Mouse (Mus musculus) kidney, embryonic 15.5 days (tissue): ENCODE measurements around the gene Fasn. TPM values are rescaled to one million over a fixed set of nuclear protein-coding genes. Genes with fewer than 3 reads are reported as not detected.
"Not testable (repeated sequence)": the region's sequence is repeated elsewhere in the genome, so short reads cannot be mapped to it uniquely, and the experiment has no call there.

Experiments
- ATAC-seq: fragments of 200-750 bp; cut with Nextera tagmentation; replicated peaks from 2 replicates; pipeline ENCODE4 v1.8.0; 2017; ENCODE audit warnings: moderate TSS enrichment; ENCODE audit not compliant: low FRiP score
- H3K27ac ChIP-seq: fragments of 300-500 bp; sonication (generic); 2 replicates; pipeline ENCODE4 v1.5.1; 2015; ENCODE audit warnings: mild to moderate bottlenecking, inconsistent platforms
- H3K27me3 ChIP-seq: fragments of 300-500 bp; sonication (generic); 2 replicates; pipeline ENCODE4 v1.6.1; 2015; ENCODE audit warnings: inconsistent platforms
- H3K36me3 ChIP-seq: fragments of 300-500 bp; sonication (generic); 2 replicates; pipeline ENCODE4 v1.6.1; 2015; ENCODE audit warnings: inconsistent platforms
- H3K4me1 ChIP-seq: fragments of 300-500 bp; sonication (generic); 2 replicates; pipeline ENCODE4 v1.6.1; 2015; ENCODE audit warnings: inconsistent platforms
- H3K4me2 ChIP-seq: fragments of 300-500 bp; sonication (generic); 2 replicates; pipeline ENCODE4 v1.6.1; 2015; ENCODE audit warnings: moderate library complexity, mild to moderate bottlenecking, inconsistent platforms
- H3K4me3 ChIP-seq: fragments of 300-500 bp; sonication (generic); replicated peaks from 2 replicates; pipeline ENCODE4 v1.5.1; 2015; ENCODE audit warnings: mild to moderate bottlenecking, inconsistent platforms
- H3K9ac ChIP-seq: fragments of 300-500 bp; sonication (generic); 2 replicates; pipeline ENCODE4 v1.6.1; 2015; ENCODE audit warnings: mild to moderate bottlenecking, inconsistent platforms
- H3K9me3 ChIP-seq: fragments of 300-500 bp; sonication (generic); replicated peaks from 2 replicates; pipeline ENCODE4 v1.6.1; 2016; ENCODE audit warnings: inconsistent platforms
- WGBS: fragments of 180-500 bp; shearing (Covaris S2); methylation state at CpG from one replicate; pipeline ENCODE4 v1.1.7; 2015; ENCODE audit warnings: mixed read lengths; 5-methylcytosine and 5-hydroxymethylcytosine counted together
- polyA plus RNA-seq: library from polyadenylated mRNA; unstranded; fragments of >200 nt; fragmentation: Nextera tagmentation; extraction: Ambion mirVana; gene quantifications from 2 replicates; pipeline ENCODE4 v1.2.1, GENCODE M21; 2015

Fasn gene
- polyA plus RNA-seq, 1 experiment from 2014 or later: 51.8 TPM

DNA sequence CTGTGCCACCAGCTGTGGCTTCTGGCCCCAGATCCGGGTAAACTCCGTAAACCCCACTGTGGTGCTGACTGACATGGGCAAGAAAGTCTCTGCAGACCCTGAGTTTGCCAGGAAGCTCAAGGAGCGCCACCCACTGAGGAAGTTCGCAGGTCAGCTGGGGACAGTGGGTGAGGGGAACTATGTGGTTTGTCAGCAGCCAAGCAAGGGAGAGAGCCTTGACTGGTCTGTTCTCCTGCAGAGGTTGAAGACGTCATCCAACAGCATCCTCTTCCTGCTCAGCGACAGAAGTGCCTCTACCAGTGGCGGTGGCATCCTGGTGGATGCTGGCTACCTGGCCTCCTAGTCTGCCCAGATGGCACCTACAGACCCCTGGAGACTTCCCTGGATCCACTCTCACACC, 57.3 kb downstream of the Fasn start:
- not testable (repeated sequence) for H3K4me2 ChIP-seq, H3K9ac ChIP-seq, ATAC-seq, H3K9me3 ChIP-seq, H3K27me3 ChIP-seq, H3K4me1 ChIP-seq, H3K36me3 ChIP-seq, H3K4me3 ChIP-seq, H3K27ac ChIP-seq
- 69% methylated on average over 3 of the region's 7 CpGs for WGBS

DNA sequence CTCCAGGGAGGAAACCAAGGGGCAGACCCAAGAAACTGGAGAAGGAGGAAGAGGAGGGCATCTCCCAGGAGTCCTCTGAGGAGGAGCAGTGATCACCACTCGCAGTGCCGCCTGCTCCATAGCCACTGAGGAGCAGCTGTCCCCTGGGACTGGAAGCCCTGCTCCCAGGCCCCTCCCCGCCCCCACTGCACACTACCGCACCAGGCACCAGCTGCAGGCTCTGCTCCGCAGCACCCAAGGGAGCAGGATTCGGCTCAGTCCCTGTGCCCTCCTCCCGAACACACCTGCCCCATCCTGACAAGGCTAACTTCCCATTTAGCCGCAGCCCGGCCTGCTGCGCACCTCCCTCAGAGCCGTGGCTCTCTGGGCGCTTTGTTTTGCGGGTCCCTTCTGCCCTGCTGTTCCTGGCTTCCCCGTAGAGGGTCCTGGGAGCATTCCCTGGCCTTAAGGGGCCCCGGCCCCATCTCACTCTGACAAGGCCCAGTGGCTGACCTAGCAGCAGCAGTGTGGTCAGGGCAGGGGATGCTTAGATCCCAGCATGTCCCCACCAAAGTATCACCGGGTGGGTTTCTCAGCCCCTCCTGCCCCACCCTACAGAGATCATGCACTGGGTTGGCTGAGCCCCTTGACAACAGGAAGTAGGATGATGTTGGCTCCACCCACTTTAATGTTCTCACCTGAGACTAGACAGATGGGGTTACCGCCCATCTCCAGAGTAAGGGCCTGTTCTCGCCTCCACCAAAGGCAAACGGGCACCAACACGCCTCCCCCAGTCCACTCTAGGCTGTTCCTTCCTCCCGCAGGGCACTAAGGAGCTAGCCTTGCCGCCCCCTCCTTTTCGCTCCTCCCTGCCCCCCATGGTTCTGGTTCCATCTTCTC, 61.0 kb downstream of the Fasn start:
- H3K4me1 ChIP-seq, H3K9ac ChIP-seq, H3K36me3 ChIP-seq, H3K9me3 ChIP-seq, H3K27ac ChIP-seq, H3K27me3 ChIP-seq: not testable (repeated sequence)
- Histone ChIP-seq H3K4me3 (0 out of 2 replicates have a peak overlapping the region, but pooled peaks have one; percentile 2), H3K4me2 (peak overlapping the region; percentile 47)
- peak; percentile 61; the same call in 1 of the 2 replicates for ATAC-seq
- 12% methylated on average over 5 of the region's 23 CpGs for WGBS

GRCm38 (mm10) chr11:120762672-120763041, 61.7 kb downstream of the Fasn start, which contains the start of gene Hmga1b:
Gene Hmga1b (plus strand): TSS chr11:120762794.
- Histone ChIP-seq H3K9me3 (peaks cover 15% of the 10 kb centered on the region), H3K4me2 (peak within 1 kb of the TSS; percentile 47), H3K4me3 (0 out of 2 replicates have a peak within 1 kb of the TSS, but pooled peaks have one; percentile 2)
- H3K27ac ChIP-seq, H3K36me3 ChIP-seq, H3K9ac ChIP-seq, H3K4me1 ChIP-seq, H3K27me3 ChIP-seq: not testable (repeated sequence)
- peak; percentile 31; the same call in 1 of the 2 replicates for ATAC-seq
- 20% methylated on average over 14 of the region's 14 CpGs for WGBS

- Histone ChIP-seq H3K36me3 (no peaks in the 10 kb centered on the region), H3K27me3 (peaks cover 5% of the 10 kb centered on the region; the same call in 1 of the 2 replicates), H3K4me3 (no peak overlapping the region), H3K27ac (no peak overlapping the region), H3K9ac (no peak overlapping the region), H3K4me2 (peak overlapping the region; percentile 47; the same call in 1 of the 2 replicates), H3K9me3 (peaks cover 15% of the 10 kb centered on the region), H3K4me1 (peaks cover 6% of the 10 kb centered on the region; the same call in 1 of the 2 replicates)
- ATAC-seq: no peak
- 66% methylated on average over 14 of the region's 14 CpGs for WGBS
These were observed 62.3 kb downstream of the Fasn start for GRCm38 (mm10) chr11:120761811-120762671.

DNA sequence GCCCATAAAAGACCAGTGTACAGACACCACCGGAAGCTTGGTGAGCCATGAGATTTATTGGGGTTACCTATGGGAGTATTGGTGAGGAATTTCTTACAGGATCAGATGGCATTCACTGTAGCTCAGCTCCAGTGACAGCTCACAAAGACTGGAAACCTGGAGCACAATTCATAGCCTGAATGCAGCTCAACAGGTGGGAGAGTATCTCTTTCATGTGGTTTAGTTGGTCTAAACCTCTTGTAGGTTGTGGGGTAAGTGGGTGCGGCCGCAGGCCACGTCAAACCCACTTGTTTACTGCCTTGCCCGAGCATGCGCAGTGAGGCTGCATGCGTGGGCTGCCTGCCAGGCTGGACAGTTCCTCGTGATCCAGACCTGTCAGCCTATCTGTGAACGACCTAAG, 64.1 kb downstream of the Fasn start:
- Histone ChIP-seq H3K9me3 (peaks cover 21% of the 10 kb centered on the region), H3K4me2 (no peak overlapping the region), H3K36me3 (no peaks in the 10 kb centered on the region), H3K4me1 (peaks cover 6% of the 10 kb centered on the region; the same call in 1 of the 2 replicates), H3K9ac (no peak overlapping the region), H3K27me3 (peaks cover 5% of the 10 kb centered on the region; the same call in 1 of the 2 replicates), H3K4me3 (no peak overlapping the region), H3K27ac (no peak overlapping the region)
- WGBS: 60% methylated on average over 9 of the region's 9 CpGs
- no peak for ATAC-seq

Other genes starting within 250 kb of the Fasn start
- 588 and 644 TPM in 2 replicates for gene Arhgdia, start 242.9 kb downstream of the Fasn start, polyA plus RNA-seq
- gene Alyref, start 226.2 kb downstream of the Fasn start, polyA plus RNA-seq: 494 TPM in 2 replicates
- 193 and 206 TPM in 2 replicates for gene Anapc11, start 226.1 kb downstream of the Fasn start, polyA plus RNA-seq
- gene Npb, start 216.1 kb downstream of the Fasn start, polyA plus RNA-seq: 24.4 and 25.2 TPM in 2 replicates
- gene Pcyt2, start 206.6 kb downstream of the Fasn start, polyA plus RNA-seq: 118 and 140 TPM in 2 replicates
- gene Sirt7, start 199.3 kb downstream of the Fasn start, polyA plus RNA-seq: 32.7 and 33.9 TPM in 2 replicates
- 32.2 and 35.9 TPM in 2 replicates for gene Mafg, start 190.9 kb downstream of the Fasn start, polyA plus RNA-seq
- 25.4 and 29.3 TPM in 2 replicates for gene Pycr1, start 180.8 kb downstream of the Fasn start, polyA plus RNA-seq
- 0.28 and 0.29 TPM in 2 replicates for gene Myadml2, start 176.4 kb downstream of the Fasn start, polyA plus RNA-seq
- gene Notum, start 163.4 kb downstream of the Fasn start, polyA plus RNA-seq: 5.2 and 7.7 TPM in 2 replicates
- gene Aspscr1, start 151.6 kb downstream of the Fasn start, polyA plus RNA-seq: 127 and 144 TPM in 2 replicates
- gene Cenpx, start 110.8 kb downstream of the Fasn start, polyA plus RNA-seq: 164 and 176 TPM in 2 replicates
- 52.9 and 66.0 TPM in 2 replicates for gene Lrrc45, start 110.6 kb downstream of the Fasn start, polyA plus RNA-seq
- 27.6 and 31.0 TPM in 2 replicates for gene Rac3, start 103.1 kb downstream of the Fasn start, polyA plus RNA-seq
- gene Dcxr, start 97.3 kb downstream of the Fasn start, polyA plus RNA-seq: 31.9 and 32.1 TPM in 2 replicates
- gene Cbr2, start 92.4 kb downstream of the Fasn start, polyA plus RNA-seq: 2.4 and 3.4 TPM in 2 replicates
- 3.8 and 6.1 TPM in 2 replicates for gene Hmga1b, start 61.8 kb downstream of the Fasn start, polyA plus RNA-seq
- gene Rfng, start 40.3 kb downstream of the Fasn start, polyA plus RNA-seq: 36.5 and 39.9 TPM in 2 replicates
- gene Gps1, start 40.3 kb downstream of the Fasn start, polyA plus RNA-seq: 200 and 215 TPM in 2 replicates
- 74.2 and 87.2 TPM in 2 replicates for gene Dus1l, start 28.1 kb downstream of the Fasn start, polyA plus RNA-seq
- 8.0 and 8.4 TPM in 2 replicates for gene Ccdc57, start 108.3 kb upstream of the Fasn start, polyA plus RNA-seq
- 54.0 and 66.0 TPM in 2 replicates for gene Slc16a3, start 123.9 kb upstream of the Fasn start, polyA plus RNA-seq
- 129 and 140 TPM in 2 replicates for gene Csnk1d, start 166.8 kb upstream of the Fasn start, polyA plus RNA-seq
- 0.28 and 0.31 TPM in 2 replicates for gene Cd7, start 214.9 kb upstream of the Fasn start, polyA plus RNA-seq
- gene Sectm1b, start 239.0 kb upstream of the Fasn start, polyA plus RNA-seq: 0.06 TPM in 1 of 2 replicates, not detected in the other